Mouse (Mus musculus): ENCODE results near the gene Mogat2.

DNA sequence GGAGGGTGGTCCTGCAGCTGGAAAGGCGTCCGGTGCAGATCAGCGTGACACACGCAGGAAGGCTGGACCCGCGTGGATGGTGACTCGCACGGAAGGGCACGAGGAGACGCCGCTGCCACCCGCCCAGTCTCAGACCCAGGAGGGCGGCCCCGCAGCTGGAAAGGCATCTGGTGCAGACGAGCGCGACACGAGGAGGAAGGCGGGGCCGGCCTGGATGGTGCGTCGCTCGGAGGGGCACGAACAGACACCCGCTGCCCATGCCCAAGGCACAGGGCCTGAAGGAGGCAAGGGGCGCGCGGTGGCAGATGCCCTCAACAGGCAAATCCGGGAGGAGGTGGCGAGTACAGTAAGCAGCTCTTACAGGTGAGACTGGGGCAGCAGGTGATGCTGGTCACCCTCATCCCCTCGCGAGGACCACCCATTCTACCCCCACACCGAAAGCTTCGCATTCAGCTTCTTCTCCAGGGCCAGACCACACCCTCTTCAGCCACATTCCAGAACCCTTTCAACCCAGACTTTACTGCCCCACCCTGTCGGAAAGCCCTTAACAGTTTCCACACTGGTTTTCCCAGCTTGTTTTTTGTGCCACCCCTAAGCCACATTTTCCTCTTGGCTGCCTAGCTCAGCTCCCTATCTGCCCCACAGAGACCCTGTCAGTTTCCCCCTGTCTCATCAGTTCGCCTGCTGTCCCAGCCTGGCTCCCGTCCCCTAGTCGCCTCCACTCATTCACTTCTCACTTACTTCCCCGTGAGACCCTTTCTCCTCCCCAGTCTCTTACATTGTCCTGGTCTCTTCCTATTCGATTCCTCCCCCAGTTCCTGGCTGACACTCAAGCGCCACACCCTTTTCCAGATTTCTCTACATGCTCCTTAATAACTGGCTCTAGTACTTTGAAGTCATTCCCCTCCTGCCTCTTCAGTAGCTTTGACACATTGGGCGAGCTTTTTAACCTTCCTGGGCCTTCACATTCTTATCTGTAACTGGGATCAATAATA lies 30.8 kb upstream of the Mogat2 start:
- TF ChIP-seq CTCF (IDR thresholded peaks at IDR 0.05; ENCODE audit: extremely low read depth, insufficient read depth, insufficient read length, insufficient replicate concordance) (no peak), POLR2A (IDR thresholded peaks at IDR 0.05; ENCODE audit: low read depth, low read length) (no peak)

Data from spleen, adult 2 months (tissue).